Mouse (Mus musculus): ENCODE results near the gene Gm3002.
"Not testable (repeated sequence)": the region's sequence is repeated elsewhere in the genome, so short reads cannot be mapped to it uniquely, and the experiment has no call there.

Gm3002 gene

GRCm38 (mm10) chr14:3809774-3810173 lies at the start of gene Gm3002:
TSS of gene Gm3002 (plus strand) at chr14:3810074.
- DNase-seq (ENCODE audit: low spot score): not testable (repeated sequence)

GRCm38 (mm10) chr14:3845945-3846344 lies 36.1 kb downstream of the Gm3002 start, which contains the start of gene Gm3033:
TSS of gene Gm3033 (plus strand) at chr14:3846245.
- not testable (repeated sequence) for DNase-seq (ENCODE audit: low spot score)

GRCm38 (mm10) chr14:3883872-3884271 lies 74.0 kb downstream of the Gm3002 start, which contains the start of gene Gm2916:
TSS of gene Gm2916 (plus strand) at chr14:3884172.
- not testable (repeated sequence) for DNase-seq (ENCODE audit: low spot score)

- DNase-seq (ENCODE audit: low spot score): not testable (repeated sequence)
These were observed 121.6 kb downstream of the Gm3002 start, which contains the start of gene Gm3029 for GRCm38 (mm10) chr14:3931456-3931855. TSS of gene Gm3029 (plus strand) at chr14:3931756.

- DNase-seq (ENCODE audit: low spot score): not testable (repeated sequence)
These were observed 153.4 kb downstream of the Gm3002 start, which contains the start of gene Gm3095 for GRCm38 (mm10) chr14:3963247-3963646. TSS of gene Gm3095 (plus strand) at chr14:3963547.

- DNase-seq (ENCODE audit: low spot score): not testable (repeated sequence)
These were observed 188.2 kb downstream of the Gm3002 start, which contains the start of gene Gm3099 for GRCm38 (mm10) chr14:3998094-3998493. TSS of gene Gm3099 (plus strand) at chr14:3998394.
